Mouse (Mus musculus) heart, embryonic 15.5 days (tissue): ENCODE measurements at regions not wholly inside any gene's neighbourhood (a gene's known extent, or its start where the extent isn't known, plus 50 kb on each side); places are given as distances from the start of the nearest gene placed in this dataset.

Experiments used
- ATAC-seq: fragments of 200-750 bp; cut with Nextera tagmentation; replicated peaks from 2 replicates; pipeline ENCODE4 v1.8.0; 2017; ENCODE audit warnings: low read depth, moderate TSS enrichment; ENCODE audit not compliant: insufficient number of reproducible peaks, insufficient read depth, low FRiP score
- H3K27ac ChIP-seq: fragments of 300-500 bp; sonication (generic); 2 replicates; pipeline ENCODE4 v1.5.1; 2015; ENCODE audit warnings: mild to moderate bottlenecking, inconsistent platforms
- H3K27me3 ChIP-seq: fragments of 300-500 bp; sonication (generic); 2 replicates; pipeline ENCODE4 v1.6.1; 2015; ENCODE audit warnings: inconsistent platforms
- H3K36me3 ChIP-seq: fragments of 300-500 bp; sonication (generic); 2 replicates; pipeline ENCODE4 v1.6.1; 2015; ENCODE audit warnings: mild to moderate bottlenecking, inconsistent platforms
- H3K4me1 ChIP-seq: fragments of 300-500 bp; sonication (generic); replicated peaks from 2 replicates; pipeline ENCODE4 v1.6.1; 2015; ENCODE audit warnings: inconsistent platforms
- H3K4me2 ChIP-seq: fragments of 300-500 bp; sonication (generic); 2 replicates; pipeline ENCODE4 v1.6.1; 2015; ENCODE audit warnings: inconsistent platforms, mild to moderate bottlenecking, moderate library complexity
- H3K4me3 ChIP-seq: fragments of 300-500 bp; sonication (generic); 2 replicates; pipeline ENCODE4 v1.5.1; 2015; ENCODE audit warnings: mild to moderate bottlenecking, inconsistent platforms
- H3K9ac ChIP-seq: fragments of 300-500 bp; sonication (generic); 2 replicates; pipeline ENCODE4 v1.6.1; 2015; ENCODE audit warnings: mild to moderate bottlenecking, inconsistent platforms
- H3K9me3 ChIP-seq: fragments of 300-500 bp; sonication (generic); replicated peaks from 2 replicates; pipeline ENCODE4 v1.6.1; 2016; ENCODE audit warnings: inconsistent platforms
- WGBS: fragments of 180-500 bp; shearing (Covaris S2); methylation state at CpG from one replicate; pipeline ENCODE4 v1.1.7; 2015; ENCODE audit warnings: mixed read lengths; 5-methylcytosine and 5-hydroxymethylcytosine counted together

GRCm38 (mm10) chr6:81586441-81587117 lies 336.9 kb upstream of the Gcfc2 start:
- Histone ChIP-seq H3K36me3 (no peaks in the 10 kb centered on the region), H3K27ac (no peak overlapping the region), H3K4me2 (no peak overlapping the region), H3K4me1 (no peaks in the 10 kb centered on the region), H3K9me3 (no peaks in the 10 kb centered on the region), H3K9ac (no peak overlapping the region), H3K27me3 (no peaks in the 10 kb centered on the region), H3K4me3 (no peak overlapping the region)
- no peak for ATAC-seq
- 82% methylated on average over 1 of the region's 1 CpGs for WGBS

GRCm38 (mm10) chr6:81589727-81590126 lies 333.7 kb upstream of the Gcfc2 start:
- ATAC-seq: no peak
- no peaks in the 10 kb centered on the region for H3K27me3 ChIP-seq
- H3K27ac ChIP-seq: no peak overlapping the region
- H3K4me1 ChIP-seq: no peaks in the 10 kb centered on the region
- no peaks in the 10 kb centered on the region for H3K36me3 ChIP-seq
- H3K9me3 ChIP-seq: no peaks in the 10 kb centered on the region
- H3K9ac ChIP-seq: no peak overlapping the region
- H3K4me2 ChIP-seq: no peak overlapping the region
- no peak overlapping the region for H3K4me3 ChIP-seq
- 76% methylated on average over 10 of the region's 10 CpGs for WGBS

GRCm38 (mm10) chr6:81595926-81596325 lies 327.5 kb upstream of the Gcfc2 start:
- no peak overlapping the region for H3K9ac ChIP-seq
- no peak overlapping the region for H3K27ac ChIP-seq
- no peaks in the 10 kb centered on the region for H3K36me3 ChIP-seq
- H3K4me1 ChIP-seq: no peaks in the 10 kb centered on the region
- H3K4me2 ChIP-seq: no peak overlapping the region
- no peak overlapping the region for H3K4me3 ChIP-seq
- no peak for ATAC-seq
- no peaks in the 10 kb centered on the region for H3K9me3 ChIP-seq
- 78% methylated on average over 2 of the region's 2 CpGs for WGBS
- no peaks in the 10 kb centered on the region for H3K27me3 ChIP-seq

GRCm38 (mm10) chr6:81608637-81609036 lies 314.8 kb upstream of the Gcfc2 start:
- H3K9me3 ChIP-seq: no peaks in the 10 kb centered on the region
- H3K4me1 ChIP-seq: peaks cover 2% of the 10 kb centered on the region; the same call in 1 of the 2 replicates
- no peak for ATAC-seq
- WGBS: 17% methylated on average over 1 of the region's 1 CpGs
- H3K4me2 ChIP-seq: no peak overlapping the region
- no peaks in the 10 kb centered on the region for H3K27me3 ChIP-seq
- H3K36me3 ChIP-seq: no peaks in the 10 kb centered on the region
- no peak overlapping the region for H3K4me3 ChIP-seq
- H3K27ac ChIP-seq: no peak overlapping the region
- no peak overlapping the region for H3K9ac ChIP-seq

- H3K4me1 ChIP-seq: peaks cover 2% of the 10 kb centered on the region; the same call in 1 of the 2 replicates
- H3K9me3 ChIP-seq: no peaks in the 10 kb centered on the region
- H3K27ac ChIP-seq: no peak overlapping the region
- 83% methylated on average over 6 of the region's 6 CpGs for WGBS
- H3K27me3 ChIP-seq: no peaks in the 10 kb centered on the region
- no peak for ATAC-seq
- no peak overlapping the region for H3K9ac ChIP-seq
- no peak overlapping the region for H3K4me2 ChIP-seq
- H3K4me3 ChIP-seq: no peak overlapping the region
- H3K36me3 ChIP-seq: no peaks in the 10 kb centered on the region
These were observed 311.5 kb upstream of the Gcfc2 start for GRCm38 (mm10) chr6:81611980-81612379.

GRCm38 (mm10) chr6:81618018-81618417 lies 305.5 kb upstream of the Gcfc2 start:
- no peak overlapping the region for H3K9ac ChIP-seq
- H3K36me3 ChIP-seq: no peaks in the 10 kb centered on the region
- H3K9me3 ChIP-seq: no peaks in the 10 kb centered on the region
- no peaks in the 10 kb centered on the region for H3K27me3 ChIP-seq
- WGBS: 58% methylated on average over 2 of the region's 2 CpGs
- ATAC-seq: no peak
- H3K4me3 ChIP-seq: no peak overlapping the region
- no peak overlapping the region for H3K27ac ChIP-seq
- no peak overlapping the region for H3K4me2 ChIP-seq
- H3K4me1 ChIP-seq: no peaks in the 10 kb centered on the region

GRCm38 (mm10) chr6:81621028-81621427 lies 302.4 kb upstream of the Gcfc2 start:
- no peaks in the 10 kb centered on the region for H3K27me3 ChIP-seq
- no peak overlapping the region for H3K9ac ChIP-seq
- H3K27ac ChIP-seq: no peak overlapping the region
- no peaks in the 10 kb centered on the region for H3K4me1 ChIP-seq
- H3K4me2 ChIP-seq: no peak overlapping the region
- no peak overlapping the region for H3K4me3 ChIP-seq
- ATAC-seq: no peak
- 88% methylated on average over 4 of the region's 4 CpGs for WGBS
- no peaks in the 10 kb centered on the region for H3K36me3 ChIP-seq
- no peaks in the 10 kb centered on the region for H3K9me3 ChIP-seq

GRCm38 (mm10) chr6:81622714-81623113 lies 300.8 kb upstream of the Gcfc2 start:
- WGBS: 39% methylated on average over 5 of the region's 5 CpGs
- no peak overlapping the region for H3K4me2 ChIP-seq
- H3K27me3 ChIP-seq: no peaks in the 10 kb centered on the region

GRCm38 (mm10) chr6:81625016-81625415 lies 298.5 kb upstream of the Gcfc2 start:
- H3K27me3 ChIP-seq: no peaks in the 10 kb centered on the region
- H3K36me3 ChIP-seq: no peaks in the 10 kb centered on the region
- WGBS: 68% methylated on average over 5 of the region's 5 CpGs
- H3K9me3 ChIP-seq: no peaks in the 10 kb centered on the region
- H3K4me2 ChIP-seq: no peak overlapping the region
- H3K27ac ChIP-seq: no peak overlapping the region
- H3K4me1 ChIP-seq: no peaks in the 10 kb centered on the region
- no peak overlapping the region for H3K4me3 ChIP-seq
- no peak overlapping the region for H3K9ac ChIP-seq
- no peak for ATAC-seq

More at GRCm38 (mm10) chr6:81622714-81623113, 300.8 kb upstream of the Gcfc2 start:
- H3K4me1 ChIP-seq: no peaks in the 10 kb centered on the region
- no peaks in the 10 kb centered on the region for H3K36me3 ChIP-seq
- no peaks in the 10 kb centered on the region for H3K9me3 ChIP-seq
- no peak for ATAC-seq
- H3K9ac ChIP-seq: no peak overlapping the region
- no peak overlapping the region for H3K27ac ChIP-seq
- no peak overlapping the region for H3K4me3 ChIP-seq

GRCm38 (mm10) chr6:81633586-81633985 lies 289.9 kb upstream of the Gcfc2 start:
- Histone ChIP-seq H3K27me3 (no peaks in the 10 kb centered on the region), H3K9me3 (no peaks in the 10 kb centered on the region), H3K4me2 (no peak overlapping the region), H3K9ac (no peak overlapping the region), H3K27ac (no peak overlapping the region), H3K4me1 (no peaks in the 10 kb centered on the region), H3K36me3 (no peaks in the 10 kb centered on the region), H3K4me3 (no peak overlapping the region)
- ATAC-seq: no peak
- 57% methylated on average over 3 of the region's 3 CpGs for WGBS

GRCm38 (mm10) chr6:81647615-81648375 lies 275.7 kb upstream of the Gcfc2 start:
- H3K36me3 ChIP-seq: no peaks in the 10 kb centered on the region
- H3K4me3 ChIP-seq: no peak overlapping the region
- H3K4me1 ChIP-seq: no peaks in the 10 kb centered on the region
- WGBS: 81% methylated on average over 3 of the region's 3 CpGs
- H3K9me3 ChIP-seq: no peaks in the 10 kb centered on the region
- H3K27me3 ChIP-seq: no peaks in the 10 kb centered on the region
- no peak overlapping the region for H3K4me2 ChIP-seq
- H3K9ac ChIP-seq: no peak overlapping the region
- no peak for ATAC-seq
- H3K27ac ChIP-seq: no peak overlapping the region

- no peak for ATAC-seq
- no peaks in the 10 kb centered on the region for H3K27me3 ChIP-seq
- no peak overlapping the region for H3K27ac ChIP-seq
- no peak overlapping the region for H3K4me2 ChIP-seq
- no peaks in the 10 kb centered on the region for H3K36me3 ChIP-seq
- no peak overlapping the region for H3K9ac ChIP-seq
- H3K4me1 ChIP-seq: no peaks in the 10 kb centered on the region
- H3K9me3 ChIP-seq: no peaks in the 10 kb centered on the region
- WGBS: 63% methylated on average over 2 of the region's 2 CpGs
- H3K4me3 ChIP-seq: no peak overlapping the region
These were observed 271.6 kb upstream of the Gcfc2 start for GRCm38 (mm10) chr6:81651856-81652255.
